Mouse (Mus musculus) heart, postnatal 14 days (tissue): Measurements from ENCODE around the gene Catsper2. TPM values are rescaled to one million over a fixed set of nuclear protein-coding genes. Genes with fewer than 3 reads are reported as not detected.
"Not testable (repeated sequence)": the region's sequence is repeated elsewhere in the genome, so short reads cannot be mapped to it uniquely, and the experiment has no call there.

Experiments used
- DNase-seq, 2 experiments: peaks; one replicate each; pipeline ENCODE4 v3.0.0; 2021 to 2022
- intact Hi-C: fragments of 180-260 bp; cut with DNase I; formaldehyde crosslinking; loops from one replicate; pipeline ENCODE4 v1.15.1; 2025
- total RNA-seq, 2 experiments: library from RNA; stranded (reverse); gene quantifications; 2 replicates each; pipeline ENCODE4 v1.2.3; 2021

The Catsper2 gene
- total RNA-seq, 2 experiments from 2014 or later = 3.2 to 3.9 TPM

GRCm38 (mm10) chr2:121440834-121441605 lies 27.4 kb upstream of the Catsper2 start:
- intact Hi-C loops = no loop called here
- no peak for DNase-seq

GRCm38 (mm10) chr2:121439746-121440145 lies 26.2 kb upstream of the Catsper2 start:
- intact Hi-C loops = no loop called here
- no peak for DNase-seq

- intact Hi-C loops = loop anchor here (2.0 kb wide), 1 partner anchor 26 kb away; no protein-coding TSS in a partner anchor
- DNase-seq = no peak
These were observed 21.3 kb upstream of the Catsper2 start for GRCm38 (mm10) chr2:121434854-121435253.

- intact Hi-C loops = no loop called here
- no peak for DNase-seq
These were observed 12.3 kb upstream of the Catsper2 start for GRCm38 (mm10) chr2:121425890-121426289.

- no peak for DNase-seq
- intact Hi-C loops = no loop called here
These were observed 9.6 kb upstream of the Catsper2 start for GRCm38 (mm10) chr2:121423166-121423565.

GRCm38 (mm10) chr2:121418476-121418875 lies 4.9 kb upstream of the Catsper2 start:
- DNase-seq = no peak
- intact Hi-C loops = loop anchor here (10.0 kb wide), 1 partner anchor 1324 kb away; no protein-coding TSS in a partner anchor

- intact Hi-C loops = loop anchor here (10.0 kb wide), 1 partner anchor 1322 kb away; no protein-coding TSS in a partner anchor
- no peak for DNase-seq
These were observed 2.8 kb upstream of the Catsper2 start for GRCm38 (mm10) chr2:121416356-121416755.

- intact Hi-C loops = loop anchor here (10.0 kb wide), 1 partner anchor 1321 kb away; no protein-coding TSS in a partner anchor
- DNase-seq = no peak
These were observed 2.0 kb upstream of the Catsper2 start for GRCm38 (mm10) chr2:121415591-121415990.

- no peak for DNase-seq
- intact Hi-C loops = loop anchor here (10.0 kb wide), 1 partner anchor 1320 kb away; no protein-coding TSS in a partner anchor
These were observed 1.5 kb upstream of the Catsper2 start for GRCm38 (mm10) chr2:121415103-121415502.

- no peak for DNase-seq
- intact Hi-C loops = loop anchor here (5.0 to 10.0 kb wide), 2 partner anchors 33 to 1319 kb away; partner anchors contain the start of gene Serf2
These were observed 620 bp upstream of the Catsper2 start for GRCm38 (mm10) chr2:121414139-121414685.

- intact Hi-C loops = loop anchor here (5.0 to 10.0 kb wide), 2 partner anchors 34 to 1318 kb away; partner anchors contain the start of gene Serf2
These were observed 677 bp downstream of the Catsper2 start for GRCm38 (mm10) chr2:121412843-121413386.

GRCm38 (mm10) chr2:121408160-121408559 lies 5.4 kb downstream of the Catsper2 start:
- intact Hi-C loops = loop anchor here (2.0 kb wide), 1 partner anchor 27 kb away; no protein-coding TSS in a partner anchor
- peak; percentile 33 to 43 for DNase-seq

More at GRCm38 (mm10) chr2:121412843-121413386, 677 bp downstream of the Catsper2 start:
- no peak for DNase-seq

- intact Hi-C loops = no loop called here
- DNase-seq = no peak
These were observed 10.3 kb downstream of the Catsper2 start for GRCm38 (mm10) chr2:121403296-121403695.

GRCm38 (mm10) chr2:121396624-121397023 lies 17.0 kb downstream of the Catsper2 start:
- intact Hi-C loops = no loop called here
- DNase-seq = peak; percentile 77 to 85

GRCm38 (mm10) chr2:121386961-121387575 lies 26.5 kb downstream of the Catsper2 start, which contains the start of gene Strc:
TSS of gene Strc (minus strand) at chr2:121387168.
- intact Hi-C loops, DNase-seq: not testable (repeated sequence)

- intact Hi-C loops = no loop called here
- DNase-seq = no peak
These were observed 38.8 kb downstream of the Catsper2 start for GRCm38 (mm10) chr2:121374766-121375165.

- DNase-seq = no peak
- intact Hi-C loops = no loop called here
These were observed 41.3 kb downstream of the Catsper2 start for GRCm38 (mm10) chr2:121372266-121372665.

- intact Hi-C loops = no loop called here
- no peak for DNase-seq
These were observed 42.7 kb downstream of the Catsper2 start for GRCm38 (mm10) chr2:121370921-121371320.

GRCm38 (mm10) chr2:121368831-121369230 lies 44.8 kb downstream of the Catsper2 start:
- intact Hi-C loops = no loop called here
- no peak for DNase-seq

- no peak for DNase-seq
- intact Hi-C loops = no loop called here
These were observed 49.9 kb downstream of the Catsper2 start for GRCm38 (mm10) chr2:121363656-121364055.

GRCm38 (mm10) chr2:121359461-121359860 lies 54.1 kb downstream of the Catsper2 start:
- no peak for DNase-seq
- intact Hi-C loops = no loop called here
